Mouse (Mus musculus) adrenal gland, postnatal 10 days (tissue): ENCODE measurements around the gene Cbx5. TPM values are rescaled to one million over a fixed set of nuclear protein-coding genes. Genes with fewer than 3 reads are reported as not detected.
"Not testable (repeated sequence)": the region's sequence is repeated elsewhere in the genome, so short reads cannot be mapped to it uniquely, and the experiment has no call there.

Source experiments
- DNase-seq: peaks from one replicate; pipeline ENCODE4 v3.0.0; 2021; ENCODE audit warnings: mixed read lengths
- total RNA-seq, 2 experiments: library from RNA; stranded (reverse); gene quantifications; 2 replicates each; pipeline ENCODE4 v1.2.3; 2021

Gene Cbx5
- total RNA-seq, 2 experiments from 2014 or later, result 66.6 to 85.8 TPM

- DNase-seq, result no peak
Observed at GRCm38 (mm10) chr15:103251595-103251994, 12.0 kb upstream of the Cbx5 start.

DNA sequence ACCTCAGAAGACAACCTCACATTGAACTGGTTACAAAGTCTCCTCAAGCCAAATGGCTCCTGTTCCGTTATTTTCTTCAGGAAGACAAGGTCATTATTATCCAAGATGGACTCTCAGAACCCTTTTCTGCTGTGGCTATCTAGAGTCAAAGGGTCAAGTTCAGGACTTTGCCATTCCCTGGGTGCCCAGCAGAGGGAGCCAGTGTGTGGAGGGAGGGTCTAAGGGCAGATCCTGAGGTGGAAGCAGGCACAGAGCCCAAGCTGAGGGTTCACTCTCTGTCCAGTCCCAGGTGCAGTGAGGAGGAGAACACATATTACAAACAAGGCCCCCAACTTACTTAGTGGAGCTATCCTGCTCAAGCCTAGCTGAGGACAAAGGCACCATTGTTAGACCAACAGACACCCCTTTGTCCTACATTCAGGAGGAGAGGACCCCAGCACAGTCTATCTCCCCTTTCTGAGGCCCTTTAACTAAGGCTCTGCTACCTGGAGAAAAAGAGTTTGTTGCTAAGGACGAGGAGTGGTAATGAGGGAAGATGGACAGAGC, 10.7 kb upstream of the Cbx5 start:
- DNase-seq, result peak; percentile 87

DNA sequence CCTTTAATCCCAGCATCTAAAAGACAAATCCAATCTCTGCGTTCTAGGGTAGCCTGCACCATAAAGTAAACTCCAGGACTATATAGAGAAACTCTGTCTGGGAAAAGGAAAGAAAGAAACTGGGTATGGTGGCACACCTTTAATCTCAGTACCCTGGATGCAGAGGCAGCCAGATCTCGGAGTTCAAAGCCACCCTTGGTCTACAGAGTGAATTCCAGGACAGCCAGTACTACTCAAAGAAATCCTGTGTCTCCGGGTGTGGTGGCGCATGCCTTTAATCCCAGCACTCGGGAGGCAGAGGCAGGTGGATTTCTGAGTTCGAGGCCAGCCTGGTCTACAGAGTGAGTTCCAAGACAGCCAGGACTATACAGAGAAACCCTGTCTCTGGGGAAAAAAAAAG, 9.9 kb upstream of the Cbx5 start:
- not testable (repeated sequence) for DNase-seq

- peak; percentile 32 for DNase-seq
Observed at GRCm38 (mm10) chr15:103248401-103249313, 9.0 kb upstream of the Cbx5 start.

GRCm38 (mm10) chr15:103247782-103248400, 8.3 kb upstream of the Cbx5 start:
- DNase-seq, result no peak

DNA sequence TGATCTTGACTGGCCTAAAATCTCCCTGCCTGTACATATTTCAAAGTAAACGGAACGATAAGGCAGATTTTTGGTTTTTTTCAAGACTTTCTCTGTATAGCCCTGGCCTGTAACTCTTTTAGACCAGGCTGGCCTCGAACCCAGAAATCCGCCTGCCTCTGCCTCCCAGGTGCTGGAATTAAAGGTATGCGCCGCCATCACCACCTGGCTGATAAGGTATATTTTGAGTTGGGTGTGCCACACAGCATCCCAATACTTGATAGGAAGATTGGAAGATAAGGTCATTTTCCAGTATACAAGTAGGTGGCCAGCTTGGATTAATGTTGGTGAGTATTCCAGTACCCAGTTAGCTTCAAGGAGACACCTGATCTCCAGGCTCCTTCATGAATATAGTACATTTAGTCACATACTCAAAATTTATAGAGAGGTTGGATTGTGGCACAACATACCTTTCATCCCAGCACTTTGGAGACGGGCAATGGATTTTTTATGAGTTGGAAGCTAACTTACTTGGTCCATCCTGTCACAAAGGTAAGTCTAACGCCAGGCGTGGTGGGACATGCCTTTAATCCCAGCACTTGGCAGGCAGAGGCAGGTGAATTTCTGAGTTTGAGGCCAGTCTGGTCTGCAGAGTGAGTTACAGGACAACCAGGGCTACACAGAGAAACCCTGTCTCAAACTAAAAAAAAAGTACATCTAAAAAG, 7.6 kb upstream of the Cbx5 start:
- DNase-seq, result no peak

DNA sequence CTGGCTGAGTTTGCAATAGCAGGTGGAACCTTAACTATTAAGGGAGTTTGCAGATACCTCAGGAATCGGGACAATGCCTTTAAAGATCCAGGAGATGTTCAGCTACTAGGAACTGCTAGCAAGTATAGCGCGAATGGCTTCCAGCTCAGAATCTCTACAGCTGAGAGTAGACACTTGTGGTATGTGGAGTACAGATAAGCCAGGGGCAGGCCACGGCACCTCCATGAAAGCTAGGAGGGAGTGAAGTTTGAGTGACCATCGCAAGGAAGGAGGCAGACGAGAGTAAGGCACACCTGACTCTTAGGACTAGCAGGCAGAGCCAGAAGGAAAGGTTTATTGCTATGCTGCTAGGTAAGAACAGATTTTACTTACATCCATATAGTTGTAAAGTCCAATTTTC, 6.0 kb upstream of the Cbx5 start:
- DNase-seq, result no peak

DNA sequence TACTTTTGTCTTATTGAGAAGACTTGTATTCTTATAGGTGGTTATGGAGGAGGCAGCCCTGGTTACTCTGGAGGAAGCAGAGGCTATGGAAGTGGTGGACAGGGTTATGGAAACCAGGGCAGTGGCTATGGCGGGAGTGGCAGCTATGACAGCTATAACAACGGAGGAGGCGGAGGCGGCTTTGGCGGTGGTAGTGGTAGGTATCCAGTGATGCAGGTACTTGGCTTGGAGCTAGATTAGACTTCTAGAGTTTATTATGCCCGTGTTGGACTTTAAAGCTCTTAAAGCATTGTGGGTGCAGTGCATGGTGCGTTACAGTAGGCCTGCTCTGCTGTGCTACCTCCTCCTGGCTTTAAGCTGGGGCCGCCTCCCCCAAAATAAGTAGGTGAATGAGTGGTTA, 3.3 kb upstream of the Cbx5 start:
- no peak for DNase-seq

DNA sequence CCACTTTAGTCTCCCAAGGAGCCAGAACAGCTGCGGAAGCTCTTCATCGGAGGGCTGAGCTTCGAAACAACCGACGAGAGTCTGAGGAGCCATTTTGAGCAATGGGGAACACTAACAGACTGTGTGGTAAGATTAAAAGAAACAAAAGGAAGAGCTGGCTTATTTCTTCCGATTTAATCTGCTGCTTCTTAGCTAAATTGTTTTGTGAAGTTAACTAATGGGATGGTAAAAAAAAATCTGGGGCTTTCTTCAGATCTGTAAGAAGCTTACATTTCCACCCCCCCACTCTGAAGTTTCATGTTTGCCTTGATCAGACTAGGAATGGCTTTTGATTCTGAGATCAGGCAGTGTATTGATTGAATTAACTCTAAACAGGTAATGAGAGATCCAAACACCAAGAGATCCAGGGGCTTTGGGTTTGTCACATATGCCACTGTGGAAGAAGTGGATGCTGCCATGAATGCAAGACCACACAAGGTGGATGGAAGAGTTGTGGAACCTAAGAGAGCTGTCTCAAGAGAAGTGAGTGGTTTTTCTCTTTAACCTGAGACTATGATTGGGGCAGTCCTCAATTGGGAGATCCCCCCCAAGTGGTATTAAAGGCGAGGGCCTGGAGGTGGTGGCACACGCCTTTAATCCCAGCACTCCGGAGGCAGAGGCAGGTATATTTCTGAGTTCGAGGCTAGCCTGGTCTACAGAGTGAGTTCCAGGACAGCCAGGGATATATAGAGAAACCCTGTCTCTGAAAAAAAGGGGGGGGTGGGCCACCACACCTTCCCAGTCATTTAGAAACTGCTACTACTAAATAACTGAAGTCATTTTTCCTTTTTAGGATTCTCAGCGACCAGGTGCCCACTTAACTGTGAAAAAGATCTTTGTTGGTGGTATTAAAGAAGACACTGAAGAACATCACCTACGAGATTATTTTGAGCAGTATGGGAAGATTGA, 1.7 kb upstream of the Cbx5 start:
- DNase-seq, result not testable (repeated sequence)

DNA sequence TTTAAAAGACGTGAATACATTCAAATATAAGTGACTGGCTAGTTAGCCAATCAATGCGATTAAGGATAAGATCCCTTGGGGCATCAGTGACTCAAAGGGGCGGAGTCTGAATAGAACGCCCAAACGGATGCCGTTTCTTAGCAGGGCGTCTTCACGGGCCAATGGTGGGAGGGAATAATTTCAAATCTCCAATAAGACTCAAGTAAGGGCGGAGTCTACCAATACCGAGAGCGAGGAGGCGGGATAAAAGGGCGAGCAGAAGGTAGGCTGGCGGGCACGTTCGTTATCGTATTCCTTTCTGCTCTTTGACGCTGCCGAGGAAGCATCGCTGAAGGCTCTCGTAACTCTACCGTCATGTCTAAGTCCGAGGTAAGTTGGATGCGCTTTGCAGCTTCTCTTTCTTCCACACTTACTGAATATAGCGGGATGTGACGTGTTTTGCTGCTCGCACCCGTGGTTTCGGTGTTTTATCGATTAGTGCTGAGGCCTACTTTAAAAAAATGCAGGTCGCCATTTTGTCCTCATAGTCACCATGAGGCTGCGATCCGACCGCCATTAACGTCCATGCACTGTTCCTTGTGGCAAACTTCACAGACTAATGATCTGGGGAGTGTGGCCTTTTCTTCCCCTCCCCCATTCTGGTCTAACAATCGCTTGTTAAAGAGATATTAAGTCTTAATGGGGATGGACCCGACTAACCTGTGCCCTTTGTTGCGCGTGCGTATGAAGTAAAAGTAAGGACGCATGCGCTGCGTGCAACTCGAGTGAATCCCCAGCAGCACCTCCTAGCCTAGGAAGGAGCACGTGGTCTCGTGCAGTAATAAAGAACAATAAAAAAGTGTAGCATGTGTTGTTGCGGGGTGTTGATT, 778 bp upstream of the Cbx5 start, which contains the start of gene Hnrnpa1:
Gene Hnrnpa1 (plus strand): TSS at position 273 of the 869 bp plus-strand sequence.
- peak; percentile 92 for DNase-seq

- peak; percentile 94 for DNase-seq
Observed at GRCm38 (mm10) chr15:103239130-103239684, 409 bp downstream of the Cbx5 start.

- DNase-seq, result no peak
Observed at GRCm38 (mm10) chr15:103237295-103237694, 2.3 kb downstream of the Cbx5 start.

DNA sequence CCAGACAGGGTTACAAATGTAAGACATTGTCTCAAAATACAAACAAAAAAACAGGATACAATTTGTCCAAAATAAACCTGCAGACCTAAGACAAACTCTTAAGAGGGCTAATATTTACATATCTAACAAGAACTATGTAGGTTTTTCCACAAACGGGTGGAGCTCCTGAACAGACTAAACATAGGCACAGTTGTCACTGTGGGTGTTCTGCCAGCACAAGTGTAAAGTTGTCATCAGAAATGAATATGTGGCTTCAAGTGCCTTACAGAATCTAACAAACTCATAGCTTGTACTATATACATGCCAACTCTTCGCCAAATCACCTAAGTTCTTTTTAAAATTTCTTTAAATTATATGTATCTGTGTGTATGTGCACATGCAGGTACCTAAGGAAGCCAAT, 6.5 kb downstream of the Cbx5 start:
- no peak for DNase-seq

- DNase-seq, result no peak
Observed at GRCm38 (mm10) chr15:103228904-103229303, 10.7 kb downstream of the Cbx5 start.

DNA sequence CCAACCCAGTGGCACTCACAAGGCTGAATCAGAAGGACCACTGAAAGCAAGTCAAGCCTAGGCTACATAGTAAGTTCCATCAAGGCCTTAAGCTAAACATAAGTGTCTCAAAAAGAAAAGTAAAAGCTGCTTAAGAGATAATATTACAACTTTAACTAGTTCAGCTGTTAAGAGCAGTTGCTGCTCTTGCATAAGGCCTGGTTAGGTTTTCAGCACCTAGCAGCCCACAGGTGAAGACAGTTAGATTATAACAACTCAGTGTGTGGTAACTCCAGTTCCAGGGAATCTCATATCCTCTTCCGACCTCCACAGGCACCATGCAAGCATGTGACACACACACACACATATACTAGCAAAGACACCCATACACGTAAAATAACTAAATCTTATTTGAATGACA, 12.0 kb downstream of the Cbx5 start:
- DNase-seq, result no peak

- DNase-seq, result no peak
Observed at GRCm38 (mm10) chr15:103227022-103227421, 12.6 kb downstream of the Cbx5 start.

GRCm38 (mm10) chr15:103224161-103224560, 15.5 kb downstream of the Cbx5 start:
- no peak for DNase-seq

DNA sequence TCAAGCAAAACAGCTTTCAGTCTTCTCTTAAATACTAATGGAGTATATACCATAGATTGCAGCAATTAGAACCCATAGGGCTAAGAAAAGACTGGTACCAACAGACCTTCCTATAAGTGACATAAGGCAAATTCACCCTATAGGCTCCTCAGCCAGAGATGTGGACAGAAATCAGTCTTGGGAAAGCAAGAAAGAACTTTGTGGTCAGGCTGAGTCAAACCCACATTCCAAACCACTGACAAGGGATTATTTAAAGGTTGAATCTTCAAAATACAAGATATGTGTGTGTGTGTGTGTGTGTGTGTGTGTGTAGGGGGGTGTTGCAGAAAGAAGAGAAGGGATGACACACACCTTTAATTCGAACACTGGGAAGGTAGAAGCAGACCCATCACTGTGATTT, 18.2 kb downstream of the Cbx5 start:
- peak; percentile 30 for DNase-seq

DNA sequence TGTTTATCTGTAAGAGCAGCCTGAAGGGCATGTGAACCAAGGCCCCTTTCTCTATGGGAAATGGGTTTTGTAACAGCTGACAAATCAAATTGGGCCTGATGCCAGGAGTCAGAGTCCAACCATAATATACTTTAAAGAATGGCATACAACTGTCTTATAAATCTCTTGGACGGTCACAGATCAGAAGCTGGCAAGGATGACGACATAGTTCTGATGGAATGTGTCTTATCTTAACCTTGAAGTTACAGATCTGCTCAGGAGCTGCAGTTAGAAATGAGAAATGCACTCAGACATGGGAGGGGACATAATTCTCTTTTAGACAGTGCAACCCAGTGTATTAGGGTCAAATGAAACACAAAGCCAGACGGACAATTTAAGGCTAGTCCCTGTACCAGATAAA, 18.8 kb downstream of the Cbx5 start:
- peak; percentile 78 for DNase-seq

GRCm38 (mm10) chr15:103216052-103216451, 23.6 kb downstream of the Cbx5 start:
- DNase-seq, result no peak
